Mouse (Mus musculus) gastrocnemius, adult 8-10 months (tissue): ENCODE measurements around the gene Olfr938. TPM values are rescaled to one million over a fixed set of nuclear protein-coding genes. Genes with fewer than 3 reads are reported as not detected.

Source experiments
- DNase-seq, 2 experiments: peaks; one replicate each; pipeline ENCODE4 v3.0.0; 2022; ENCODE audit warnings: low spot score in 2 of 2
- microRNA-seq: library from miRNA; unstranded; fragments of <30 nt; microRNA quantifications from one replicate; pipeline ENCODE4 v1.2.0, GENCODE M21; 2022
- total RNA-seq, 4 experiments: library from RNA; stranded (reverse); gene quantifications; 2 replicates each; pipeline ENCODE4 v1.2.4; 2022

Gene Olfr938
- not detected for total RNA-seq

DNA sequence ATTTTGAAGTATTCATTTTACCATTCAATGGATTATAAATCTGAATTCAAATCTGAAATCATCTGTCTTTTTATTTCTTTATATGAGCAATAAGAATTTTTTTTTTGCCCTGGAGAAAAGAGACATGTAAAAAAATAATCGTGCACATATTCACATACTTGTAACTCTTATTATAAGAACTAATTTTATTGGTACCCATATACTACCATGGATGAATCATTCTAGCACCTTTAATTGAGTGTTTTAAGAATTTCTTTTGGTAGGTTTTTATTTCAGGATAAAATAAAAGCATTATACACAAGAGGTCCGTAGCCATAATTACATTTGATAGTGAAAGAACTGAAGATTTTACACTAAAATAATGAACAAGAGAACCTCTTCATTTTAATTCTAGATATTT is at the start of gene Olfr938:
TSS of gene Olfr938 (minus strand) at position 101 of the 400 bp plus-strand sequence.
- no peak for DNase-seq

DNA sequence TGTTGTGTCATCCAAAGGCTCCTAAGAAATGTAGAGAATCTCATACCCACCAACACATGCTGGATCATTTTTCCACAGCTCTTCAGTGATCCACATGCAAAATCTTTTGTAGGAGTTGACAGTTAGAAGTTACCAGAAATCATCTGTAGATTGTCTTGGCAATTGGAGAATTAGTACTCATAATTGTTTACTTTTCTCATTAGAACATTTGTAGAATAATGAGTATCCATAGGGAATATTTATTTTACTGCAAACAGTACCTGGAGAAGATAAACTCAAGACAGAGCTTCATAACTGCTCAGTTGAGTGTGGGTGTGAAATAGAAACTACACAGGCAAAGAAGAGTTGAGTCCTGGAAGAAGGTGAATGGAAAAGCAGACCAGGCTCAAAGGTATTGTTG is 49.1 kb upstream of the Olfr938 start, which contains the start of gene Olfr27:
TSS of gene Olfr27 (plus strand) at position 301 of the 400 bp plus-strand sequence.
- no peak for DNase-seq

DNA sequence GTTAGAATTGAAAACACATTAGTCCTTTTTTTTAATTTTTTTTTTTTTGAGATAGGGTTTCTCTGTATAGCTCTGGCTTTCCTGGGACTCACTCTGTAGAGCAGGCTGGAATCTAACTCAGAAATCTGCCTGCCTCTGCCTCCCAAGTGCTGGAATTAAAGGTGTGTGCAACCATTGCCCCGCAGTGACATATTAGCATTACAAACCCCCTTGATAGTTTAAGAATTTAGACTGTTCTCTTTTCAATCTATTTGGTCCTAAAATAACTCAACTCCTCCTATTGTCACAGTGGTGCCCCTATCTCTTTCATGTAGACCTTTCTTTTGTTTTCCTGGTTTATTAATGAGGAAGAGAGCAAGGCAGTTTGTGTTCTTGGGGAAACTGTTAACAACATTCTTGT is 48.6 kb upstream of the Olfr938 start:
- DNase-seq: no peak

GRCm38 (mm10) chr9:39064851-39065250 is 13.8 kb downstream of the Olfr938 start, which contains the start of gene Olfr937:
Gene Olfr937, minus strand, starts transcription at chr9:39064951.
- no peak for DNase-seq

Small RNA genes lying within 50 kb of the gene (microRNA-seq; reads per million reads assigned to microRNA genes)
- gene Gm25032 (not detected), gene Gm25529 (not detected)

Other genes starting within 250 kb of the Olfr938 start
- gene Olfr924, start 234.4 kb downstream of the Olfr938 start, total RNA-seq: not detected
- gene Olfr26, start 223.8 kb downstream of the Olfr938 start, total RNA-seq: not detected
- gene Olfr926, start 201.8 kb downstream of the Olfr938 start, total RNA-seq: not detected
- not detected for gene Olfr930, start 149.1 kb downstream of the Olfr938 start, total RNA-seq
- gene Olfr933, start 106.6 kb downstream of the Olfr938 start, total RNA-seq: not detected
- not detected for gene Olfr934, start 90.6 kb downstream of the Olfr938 start, total RNA-seq
- gene Olfr935, start 79.2 kb downstream of the Olfr938 start, total RNA-seq: not detected
- gene Olfr146, start 55.5 kb downstream of the Olfr938 start, total RNA-seq: not detected
- not detected for gene Olfr937, start 13.9 kb downstream of the Olfr938 start, total RNA-seq
- not detected for gene Olfr27, start 49.2 kb upstream of the Olfr938 start, total RNA-seq
- gene Olfr943, start 87.4 kb upstream of the Olfr938 start, total RNA-seq: not detected
- not detected for gene Olfr944, start 123.0 kb upstream of the Olfr938 start, total RNA-seq
- gene Olfr1537, start 171.1 kb upstream of the Olfr938 start, total RNA-seq: not detected
- not detected for gene Olfr945, start 197.9 kb upstream of the Olfr938 start, total RNA-seq
- not detected for gene Olfr948, start 247.2 kb upstream of the Olfr938 start, total RNA-seq